Mouse (Mus musculus): ENCODE results near the gene Fzr1.

- no peak for TF ChIP-seq CTCF (conservative IDR thresholded peaks at IDR 0.05; ENCODE audit: low read length)
- TF ChIP-seq POU5F1 (IDR thresholded peaks at IDR 0.05; ENCODE audit: borderline replicate concordance, low read length), result no peak
- no peak for TF ChIP-seq NANOG (IDR thresholded peaks at IDR 0.05; ENCODE audit: borderline replicate concordance, low read length)
Measured at GRCm38 (mm10) chr10:81393456-81394063, 15.2 kb upstream of the Fzr1 start.
